ENCODE assay signal across 12 mouse cellular contexts in the genomic region with DNA sequence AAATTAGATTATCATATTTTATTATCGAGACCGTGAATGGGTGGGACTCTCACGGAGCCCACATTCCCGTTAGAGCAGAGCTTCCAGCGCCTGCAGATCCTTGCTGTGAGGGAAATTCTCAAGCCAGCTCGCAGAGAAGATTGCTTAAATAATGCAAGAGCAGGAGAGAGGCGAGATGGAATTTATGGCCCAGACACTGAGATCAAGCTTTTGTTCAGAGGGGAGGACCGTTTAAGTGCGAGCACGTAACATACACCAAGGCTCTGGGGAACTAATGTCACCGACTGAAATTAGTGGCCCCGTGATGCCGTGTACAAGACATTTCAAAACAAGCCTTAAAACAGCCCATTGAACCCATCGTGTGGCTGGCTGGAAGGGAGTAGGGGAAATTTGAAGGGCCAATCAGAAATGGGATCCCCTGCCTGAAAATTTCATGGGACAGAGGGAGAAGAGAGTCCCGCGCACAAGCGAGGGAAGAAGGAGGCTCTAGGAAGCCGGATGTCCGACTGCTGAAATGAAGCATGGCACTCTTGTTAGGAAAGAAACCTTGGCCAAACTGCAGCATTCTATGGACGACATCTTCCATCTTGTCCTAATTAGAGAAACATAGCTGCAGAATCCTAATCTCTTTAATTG.
DNase-seq lines count a peak whose midpoint lies in the region; ATAC-seq lines count a peak whose summit lies in the region.
"Had no signal": no experiment of that assay in that cellular context is flagged by ENCODE, and none has a peak within 500 bp of the region (broad histone marks: within the 10 kb centered on the region; RNA-seq: fewer than 3 reads in every experiment).

No protein-coding gene starts in this region.

- no peaks in the 10 kb centered on the region for H3K36me3 ChIP-seq in forebrain, embryonic 14.5 days (ENCODE audit: control insufficient read depth, insufficient read depth, low read length)
- H3K36me3 ChIP-seq in forebrain, embryonic 12.5 days (replicated peaks), result no peaks in the 10 kb centered on the region
- H3K36me3 ChIP-seq in limb, embryonic 12.5 days, result no peaks in the 10 kb centered on the region
- H3K36me3 ChIP-seq in limb, embryonic 10.5 days, result no peaks in the 10 kb centered on the region
- H3K36me3 ChIP-seq in hindbrain, embryonic 13.5 days, result no peaks in the 10 kb centered on the region
- H3K36me3 ChIP-seq in neural tube, embryonic 12.5 days, result no peaks in the 10 kb centered on the region

- H3K27ac ChIP-seq in forebrain, embryonic 14.5 days (ENCODE audit: low read depth, low read length), result 0 out of 2 replicates have a peak overlapping the region, but pooled peaks have one; percentile 41
- H3K27ac ChIP-seq in forebrain, embryonic 12.5 days, result no peak overlapping the region
- H3K27ac ChIP-seq in limb, embryonic 12.5 days, result no peak overlapping the region
- no peak overlapping the region for H3K27ac ChIP-seq in limb, embryonic 10.5 days
- peak overlapping the region; percentile 79 for H3K27ac ChIP-seq in hindbrain, embryonic 13.5 days
- H3K27ac ChIP-seq in neural tube, embryonic 12.5 days, result peak overlapping the region; percentile 42; the same call in 1 of the 2 replicates
- H3K27ac ChIP-seq: macrophage had no signal

- H3K4me1 ChIP-seq in forebrain, embryonic 14.5 days (ENCODE audit: control insufficient read depth, insufficient read depth, low read length), result peaks cover 8% of the 10 kb centered on the region; the same call in 1 of the 2 replicates
- peaks cover 15% of the 10 kb centered on the region for H3K4me1 ChIP-seq in forebrain, embryonic 12.5 days
- H3K4me1 ChIP-seq in limb, embryonic 12.5 days (replicated peaks), result peaks cover 10% of the 10 kb centered on the region; the same call in 1 of the 2 replicates
- peaks cover 19% of the 10 kb centered on the region for H3K4me1 ChIP-seq in limb, embryonic 10.5 days
- peaks cover 30% of the 10 kb centered on the region for H3K4me1 ChIP-seq in hindbrain, embryonic 13.5 days (replicated peaks)
- H3K4me1 ChIP-seq in neural tube, embryonic 12.5 days, result peaks cover 32% of the 10 kb centered on the region

- no peak overlapping the region for H3K9ac ChIP-seq in forebrain, embryonic 14.5 days (ENCODE audit: low read length)
- H3K9ac ChIP-seq in forebrain, embryonic 12.5 days, result no peak overlapping the region
- no peak overlapping the region for H3K9ac ChIP-seq in limb, embryonic 12.5 days (replicated peaks)
- no peak overlapping the region for H3K9ac ChIP-seq in hindbrain, embryonic 13.5 days
- peak overlapping the region; percentile 17; the same call in 1 of the 2 replicates for H3K9ac ChIP-seq in neural tube, embryonic 12.5 days

- DNase-seq in forebrain, embryonic 14.5 days (ENCODE audit: low spot score), result no peak
- DNase-seq in limb, embryonic 10.5 days (ENCODE audit: low spot score), result no peak
- no peak for DNase-seq in c-Kit-positive CD71-positive TER-119-positive erythroid progenitor cells, embryonic 14.5 days (ENCODE audit: low spot score)
- DNase-seq: cerebellum, postnatal 25 days; heart, postnatal 14 days; thymus, adult 18-20 months had no signal

- 70% methylated on average over 20 of the region's 20 CpGs for WGBS in forebrain, embryonic 14.5 days
- WGBS in forebrain, embryonic 12.5 days, result 80% methylated on average over 20 of the region's 20 CpGs
- WGBS in limb, embryonic 12.5 days, result 54% methylated on average over 20 of the region's 20 CpGs
- 71% methylated on average over 20 of the region's 20 CpGs for WGBS in limb, embryonic 10.5 days
- WGBS in hindbrain, embryonic 13.5 days, result 54% methylated on average over 20 of the region's 20 CpGs
- WGBS in neural tube, embryonic 12.5 days, result 20% methylated on average over 20 of the region's 20 CpGs

- H3K4me3 ChIP-seq in forebrain, embryonic 14.5 days (ENCODE audit: low read depth, low read length), result no peak overlapping the region
- no peak overlapping the region for H3K4me3 ChIP-seq in forebrain, embryonic 12.5 days (replicated peaks)
- no peak overlapping the region for H3K4me3 ChIP-seq in limb, embryonic 12.5 days (replicated peaks)
- H3K4me3 ChIP-seq in limb, embryonic 10.5 days, result no peak overlapping the region
- H3K4me3 ChIP-seq in hindbrain, embryonic 13.5 days, result peak overlapping the region; percentile 12
- H3K4me3 ChIP-seq in neural tube, embryonic 12.5 days, result peak overlapping the region; percentile 5; the same call in 1 of the 2 replicates

- no peaks in the 10 kb centered on the region for H3K27me3 ChIP-seq in forebrain, embryonic 14.5 days (replicated peaks; ENCODE audit: control insufficient read depth, insufficient read depth, low read length)
- H3K27me3 ChIP-seq in forebrain, embryonic 12.5 days, result no peaks in the 10 kb centered on the region
- H3K27me3 ChIP-seq in limb, embryonic 12.5 days, result no peaks in the 10 kb centered on the region; the same call in 1 of the 2 replicates
- no peaks in the 10 kb centered on the region for H3K27me3 ChIP-seq in limb, embryonic 10.5 days (ENCODE audit: low read depth, poor library complexity, severe bottlenecking)
- H3K27me3 ChIP-seq in hindbrain, embryonic 13.5 days, result no peaks in the 10 kb centered on the region
- no peaks in the 10 kb centered on the region for H3K27me3 ChIP-seq in neural tube, embryonic 12.5 days (replicated peaks)

- no peaks in the 10 kb centered on the region for H3K9me3 ChIP-seq in forebrain, embryonic 14.5 days (replicated peaks; ENCODE audit: control insufficient read depth, low read length)
- no peaks in the 10 kb centered on the region for H3K9me3 ChIP-seq in forebrain, embryonic 12.5 days
- 0 out of 2 replicates have a peak, but pooled peaks cover under 1% of the 10 kb centered on the region for H3K9me3 ChIP-seq in limb, embryonic 12.5 days
- H3K9me3 ChIP-seq in limb, embryonic 10.5 days (replicated peaks), result no peaks in the 10 kb centered on the region
- H3K9me3 ChIP-seq in hindbrain, embryonic 13.5 days, result no peaks in the 10 kb centered on the region
- H3K9me3 ChIP-seq in neural tube, embryonic 12.5 days, result no peaks in the 10 kb centered on the region

- no peak overlapping the region for H3K4me2 ChIP-seq in forebrain, embryonic 14.5 days (ENCODE audit: low read length)
- H3K4me2 ChIP-seq in forebrain, embryonic 12.5 days, result no peak overlapping the region
- H3K4me2 ChIP-seq in limb, embryonic 12.5 days, result peak overlapping the region; percentile 7; the same call in 1 of the 2 replicates
- peak overlapping the region; percentile 37 for H3K4me2 ChIP-seq in hindbrain, embryonic 13.5 days
- H3K4me2 ChIP-seq in neural tube, embryonic 12.5 days (replicated peaks), result peak overlapping the region; percentile 55

- ATAC-seq in forebrain, embryonic 14.5 days, result no peak
- no peak for ATAC-seq in forebrain, embryonic 12.5 days (ENCODE audit: low FRiP score)
- ATAC-seq in limb, embryonic 12.5 days (ENCODE audit: insufficient number of reproducible peaks, insufficient read depth, low FRiP score, low TSS enrichment, low read depth), result no peak
- no peak for ATAC-seq in hindbrain, embryonic 13.5 days (ENCODE audit: low FRiP score)
- ATAC-seq in neural tube, embryonic 12.5 days (ENCODE audit: low FRiP score, low read depth), result peak; percentile 79
- ATAC-seq in cerebellum, adult (ENCODE audit: insufficient number of reproducible peaks, low FRiP score, low TSS enrichment), result no peak

Comparison
In these comparisons a context has a peak if more than half of its experiments do, and no peak if none do; other contexts are left out.
1. H3K27ac ChIP-seq: peak in forebrain, embryonic 14.5 days (single experiment), hindbrain, embryonic 13.5 days (single experiment) and neural tube, embryonic 12.5 days (single experiment); none in forebrain, embryonic 12.5 days (single experiment), limb, embryonic 12.5 days (single experiment) and limb, embryonic 10.5 days (single experiment).
2. H3K4me2 ChIP-seq: peak in limb, embryonic 12.5 days (single experiment), hindbrain, embryonic 13.5 days (single experiment) and neural tube, embryonic 12.5 days (single experiment); none in forebrain, embryonic 14.5 days (single experiment) and forebrain, embryonic 12.5 days (single experiment).
3. H3K4me3 ChIP-seq: peak in hindbrain, embryonic 13.5 days (single experiment) and neural tube, embryonic 12.5 days (single experiment); none in forebrain, embryonic 14.5 days (single experiment), forebrain, embryonic 12.5 days (single experiment), limb, embryonic 12.5 days (single experiment) and limb, embryonic 10.5 days (single experiment).